Mouse (Mus musculus) testis, adult 2 months (tissue): ENCODE measurements around the gene Atat1. TPM values are rescaled to one million over a fixed set of nuclear protein-coding genes. Genes with fewer than 3 reads are reported as not detected.

ENCODE experiments used
- H3K27ac ChIP-seq: fragments of 200-500 bp; 2 replicates; pipeline ENCODE4 v1.5.1; 2012; ENCODE audit warnings: low read depth, low read length; ENCODE audit not compliant: control insufficient read depth, insufficient read depth
- H3K27me3 ChIP-seq: fragments of 200-500 bp; 2 replicates; pipeline ENCODE4 v1.6.1; 2012; ENCODE audit warnings: mild to moderate bottlenecking, low read length, moderate library complexity; ENCODE audit not compliant: control insufficient read depth, insufficient read depth
- H3K36me3 ChIP-seq: fragments of 200-500 bp; 2 replicates; pipeline ENCODE4 v1.6.1; 2012; ENCODE audit warnings: mild to moderate bottlenecking, low read length; ENCODE audit not compliant: control insufficient read depth, insufficient read depth
- H3K4me1 ChIP-seq: fragments of 200-500 bp; 2 replicates; pipeline ENCODE4 v1.6.1; 2012; ENCODE audit warnings: low read length; ENCODE audit not compliant: control insufficient read depth, insufficient read depth
- H3K4me3 ChIP-seq: fragments of 200-500 bp; 2 replicates; pipeline ENCODE4 v1.5.1; 2012; ENCODE audit warnings: low read depth, mild to moderate bottlenecking, low read length, moderate library complexity, mixed read lengths; ENCODE audit not compliant: control insufficient read depth
- CTCF ChIP-seq: fragments of 200-500 bp; IDR thresholded peaks from 2 replicates; pipeline ENCODE4 v1.5.1; 2012; ENCODE audit warnings: low read depth, mild to moderate bottlenecking, inconsistent platforms, low read length, moderate library complexity; ENCODE audit not compliant: control insufficient read depth, insufficient read depth, insufficient replicate concordance
- POLR2A ChIP-seq: fragments of 200-500 bp; IDR thresholded peaks from 2 replicates; pipeline ENCODE4 v1.6.1; 2012; ENCODE audit warnings: low read depth, mild to moderate bottlenecking, inconsistent platforms, low read length, moderate library complexity; ENCODE audit not compliant: control insufficient read depth
- polyA plus RNA-seq: library from polyadenylated mRNA; depleted of rRNA; stranded (reverse); fragments of >200 nt; gene quantifications from 2 replicates; pipeline ENCODE4 v1.2.3, GENCODE M21; 2012

The Atat1 gene
- polyA plus RNA-seq, 1 experiment: 158 TPM

DNA sequence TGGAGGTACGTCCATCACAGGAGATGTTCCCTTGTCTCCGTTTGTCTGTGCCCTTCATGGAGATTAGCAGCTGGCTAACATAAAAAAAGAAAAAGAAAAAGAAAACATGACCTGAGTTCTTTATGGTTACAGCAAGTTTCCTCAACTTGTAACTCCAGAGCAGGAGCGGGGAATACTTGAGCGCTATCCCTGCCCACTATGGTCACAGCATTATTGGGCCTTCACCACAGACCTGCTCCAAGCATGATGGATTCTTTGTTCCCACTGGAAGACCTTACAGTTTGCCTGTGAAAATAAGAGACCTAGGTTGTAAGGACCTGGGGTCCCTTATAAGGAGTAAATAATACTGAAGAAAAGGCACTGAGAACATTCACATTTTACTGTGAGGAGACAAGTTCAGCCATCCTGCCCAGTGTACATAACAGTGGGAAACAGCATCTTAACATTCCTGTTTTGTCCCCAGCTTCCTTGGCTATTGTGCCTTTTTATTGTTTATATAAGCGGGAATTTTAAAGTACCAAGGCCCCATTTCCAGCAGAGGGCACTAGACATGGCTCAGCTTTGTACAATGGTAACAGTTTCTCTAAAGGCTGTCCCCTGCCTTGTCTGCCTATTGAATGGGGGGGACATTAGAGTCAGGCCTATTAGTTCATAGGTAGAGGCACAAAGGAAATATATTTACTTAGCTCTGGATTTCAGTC, 11.1 kb upstream of the Atat1 start:
- Histone ChIP-seq H3K27ac (no peak overlapping the region), H3K36me3 (peaks cover 3% of the 10 kb centered on the region), H3K4me1 (no peaks in the 10 kb centered on the region), H3K4me3 (no peak overlapping the region), H3K27me3 (no peaks in the 10 kb centered on the region)
- TF ChIP-seq CTCF (no peak), POLR2A (no peak)

DNA sequence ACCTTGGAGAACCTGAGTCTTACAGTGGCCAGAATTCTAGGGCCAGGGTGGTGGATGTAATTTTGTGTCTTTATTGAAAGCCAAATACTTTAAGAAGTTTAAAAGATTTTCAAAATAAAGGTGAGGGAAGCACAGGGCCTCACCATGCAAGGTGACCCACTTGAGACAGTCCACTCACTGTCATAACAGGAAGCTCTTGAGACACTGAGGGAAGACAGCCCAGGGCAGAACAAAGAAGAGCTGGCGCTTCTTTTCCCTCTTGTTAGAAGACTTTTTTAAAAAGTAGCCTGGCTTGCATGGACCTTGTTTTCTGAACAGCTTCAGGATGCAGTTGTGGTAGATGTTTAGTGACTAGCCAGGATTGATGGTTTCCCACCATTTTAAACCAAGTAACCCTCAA, 10.5 kb upstream of the Atat1 start:
- Histone ChIP-seq H3K4me3 (no peak overlapping the region), H3K4me1 (peaks cover 2% of the 10 kb centered on the region; the same call in 1 of the 2 replicates), H3K36me3 (peaks cover 3% of the 10 kb centered on the region), H3K27ac (no peak overlapping the region), H3K27me3 (no peaks in the 10 kb centered on the region)
- TF ChIP-seq POLR2A (no peak), CTCF (no peak)

DNA sequence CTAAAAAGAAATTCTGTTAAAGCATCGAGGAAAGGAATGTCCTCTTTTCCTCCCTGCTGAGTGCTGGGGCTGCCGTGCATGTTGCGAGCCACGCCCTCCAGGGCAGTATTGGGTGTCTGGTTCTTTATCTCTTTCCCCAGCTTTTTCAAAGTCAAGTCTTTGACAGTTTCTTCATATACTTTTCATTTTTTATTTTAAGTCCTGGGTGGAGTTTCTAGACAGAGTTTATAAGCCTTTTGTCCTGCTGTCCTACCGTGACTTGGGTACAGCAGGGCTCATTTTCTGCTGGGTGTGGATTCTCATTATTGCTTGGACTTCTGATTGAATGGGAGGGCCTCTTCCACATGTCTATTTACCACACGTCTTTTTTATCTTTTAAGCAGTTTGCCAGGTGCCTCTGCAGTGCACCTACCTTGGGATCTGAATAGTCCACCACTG, 10.0 kb upstream of the Atat1 start:
- H3K4me1 ChIP-seq: peaks cover 2% of the 10 kb centered on the region; the same call in 1 of the 2 replicates
- peaks cover 3% of the 10 kb centered on the region for H3K36me3 ChIP-seq
- no peak overlapping the region for H3K4me3 ChIP-seq
- 0 out of 2 replicates have a peak overlapping the region, but pooled peaks have one; percentile 32 for H3K27ac ChIP-seq
- H3K27me3 ChIP-seq: no peaks in the 10 kb centered on the region
- no peak; the same call in 1 of the 2 replicates for TF ChIP-seq POLR2A
- TF ChIP-seq CTCF: no peak

DNA sequence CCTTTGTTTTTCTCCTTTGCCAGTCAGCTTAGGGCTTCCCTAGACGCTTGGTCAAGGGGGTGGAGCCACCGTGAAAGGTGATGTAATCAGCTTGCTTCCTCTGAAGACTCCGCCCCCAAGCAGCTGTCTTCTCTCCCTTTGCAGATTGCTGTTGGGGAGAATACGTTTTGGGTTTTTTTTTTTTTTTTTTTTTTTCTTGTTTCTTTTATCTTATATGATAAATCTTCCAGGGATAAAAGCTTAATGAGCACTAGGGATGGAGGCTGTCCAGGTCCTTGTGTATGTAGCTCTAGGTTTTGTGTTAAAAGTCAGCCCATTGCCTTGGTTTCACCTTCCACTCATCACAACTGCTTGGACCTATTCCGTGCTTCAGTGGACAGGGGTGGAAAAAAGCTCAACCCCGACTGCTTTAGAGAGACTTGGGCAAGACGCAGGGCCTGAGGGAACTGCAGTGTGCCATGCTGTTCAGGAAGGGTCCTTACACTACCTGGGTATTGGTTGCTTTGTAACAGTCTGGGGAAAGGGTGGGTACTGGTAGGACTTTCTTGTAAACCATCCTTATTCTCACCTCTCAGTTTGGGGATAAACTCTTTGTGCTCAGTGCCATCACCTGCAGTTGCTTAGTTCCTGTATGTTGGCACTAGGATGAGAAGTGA, 9.3 kb upstream of the Atat1 start:
- peaks cover 3% of the 10 kb centered on the region for H3K36me3 ChIP-seq
- peak overlapping the region; percentile 44 for H3K4me3 ChIP-seq
- H3K27me3 ChIP-seq: no peaks in the 10 kb centered on the region
- peak overlapping the region; percentile 32; the same call in 1 of the 2 replicates for H3K27ac ChIP-seq
- no peak for TF ChIP-seq CTCF
- no peak; the same call in 1 of the 2 replicates for TF ChIP-seq POLR2A
- peaks cover 2% of the 10 kb centered on the region; the same call in 1 of the 2 replicates for H3K4me1 ChIP-seq

DNA sequence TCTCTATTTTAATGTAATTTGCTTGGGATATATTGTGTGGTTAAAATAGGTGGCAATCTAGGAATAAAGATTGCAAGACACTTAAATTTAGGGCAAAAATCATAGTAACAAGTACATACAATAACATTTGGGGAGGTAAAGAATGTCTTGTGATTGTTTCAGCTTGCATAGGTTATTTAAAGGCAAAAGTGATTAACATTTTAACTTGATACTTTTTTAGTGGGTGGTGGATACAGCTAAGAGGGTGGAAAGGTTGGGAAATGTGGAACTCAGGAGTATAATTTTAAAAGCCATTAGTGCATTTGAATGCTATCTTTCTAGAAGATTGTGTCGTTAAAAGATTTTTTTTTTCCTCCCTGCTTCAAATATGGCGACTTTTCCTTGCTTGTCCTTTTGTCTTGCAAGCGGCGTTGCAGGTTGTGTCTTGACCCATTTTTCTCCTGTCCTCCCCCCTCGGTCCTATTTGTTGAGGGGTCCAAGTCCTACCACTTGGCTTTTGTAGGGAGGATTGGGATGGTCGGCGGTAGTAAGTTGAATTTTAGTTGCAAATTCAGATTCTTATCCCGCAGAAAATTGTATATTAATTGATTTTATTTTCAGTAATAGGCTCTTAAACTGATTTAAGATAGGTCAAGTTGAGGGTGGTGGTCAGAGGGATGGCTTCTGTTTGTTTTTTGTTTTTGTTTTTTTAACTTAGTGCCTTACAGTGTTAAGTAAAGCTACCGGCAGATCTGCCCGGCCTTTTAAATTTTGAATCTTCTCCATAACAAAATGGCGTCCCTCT, 8.6 kb upstream of the Atat1 start:
- H3K36me3 ChIP-seq: peaks cover 5% of the 10 kb centered on the region
- H3K27me3 ChIP-seq: no peaks in the 10 kb centered on the region
- H3K4me1 ChIP-seq: peaks cover 2% of the 10 kb centered on the region; the same call in 1 of the 2 replicates
- peak overlapping the region; percentile 87 for H3K27ac ChIP-seq
- peak overlapping the region; percentile 85 for H3K4me3 ChIP-seq
- TF ChIP-seq CTCF (no peak), POLR2A (no peak)

DNA sequence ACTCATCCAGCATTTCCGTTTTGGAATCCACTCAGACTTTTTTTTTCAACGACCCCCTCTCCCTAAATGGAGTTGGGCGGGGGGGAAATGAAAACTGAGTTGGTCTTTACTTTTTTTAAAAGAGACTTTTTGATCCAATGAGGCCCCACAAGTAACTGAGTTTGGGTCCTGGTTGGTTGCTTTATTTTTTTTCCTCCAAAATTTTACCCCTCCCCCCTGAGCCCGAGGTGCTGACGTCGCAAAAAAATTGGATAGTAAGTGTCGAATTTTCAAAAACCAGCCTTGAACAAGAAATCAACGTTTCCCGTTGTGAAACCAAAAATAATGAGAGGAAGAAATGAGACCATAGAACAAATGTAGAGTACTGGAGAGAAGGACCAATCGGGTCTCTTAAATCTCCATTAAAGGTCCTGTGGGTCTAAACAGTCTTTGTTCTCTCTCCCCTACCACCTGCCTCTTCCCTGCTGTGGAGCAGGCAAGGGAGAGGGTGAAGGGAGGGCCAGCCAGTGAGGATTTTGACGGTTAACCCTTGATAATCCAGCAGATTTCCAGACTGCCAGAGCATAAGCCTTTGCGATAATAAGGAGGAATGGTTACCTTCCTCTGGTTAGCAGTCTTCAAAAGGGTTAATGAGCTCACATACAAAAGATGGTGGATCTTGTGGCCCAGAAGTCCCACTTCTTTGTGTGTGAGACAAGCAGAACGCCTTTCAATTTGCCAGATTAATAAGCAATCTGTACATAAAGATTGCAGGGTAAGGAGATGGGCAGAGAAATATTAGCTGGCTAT, 7.8 kb upstream of the Atat1 start:
- Histone ChIP-seq H3K4me1 (peaks cover 2% of the 10 kb centered on the region; the same call in 1 of the 2 replicates), H3K4me3 (peak overlapping the region; percentile 96), H3K27ac (peak overlapping the region; percentile 99), H3K36me3 (peaks cover 5% of the 10 kb centered on the region), H3K27me3 (no peaks in the 10 kb centered on the region)
- TF ChIP-seq CTCF (no peak), POLR2A (peak; percentile 49; the same call in 1 of the 2 replicates)

DNA sequence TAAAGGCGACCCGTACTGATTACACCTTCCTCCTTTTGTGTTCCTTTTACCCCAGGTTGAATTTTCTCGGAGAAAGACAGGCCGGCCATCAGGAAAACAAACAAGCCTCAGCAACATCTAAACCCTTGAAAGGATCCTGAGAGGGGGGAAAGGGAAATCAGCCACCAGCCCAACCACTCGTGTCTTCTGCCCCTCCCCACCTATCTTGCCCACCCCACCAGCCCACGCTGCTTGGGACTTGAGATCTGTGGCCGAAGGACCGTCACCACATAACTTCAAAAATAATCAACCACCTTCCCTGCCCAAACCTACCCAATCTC, 7.2 kb upstream of the Atat1 start:
- peaks cover 2% of the 10 kb centered on the region; the same call in 1 of the 2 replicates for H3K4me1 ChIP-seq
- TF ChIP-seq POLR2A: no peak
- peak overlapping the region; percentile 96 for H3K4me3 ChIP-seq
- H3K27me3 ChIP-seq: no peaks in the 10 kb centered on the region
- H3K27ac ChIP-seq: peak overlapping the region; percentile 99
- peaks cover 5% of the 10 kb centered on the region for H3K36me3 ChIP-seq
